Mouse (Mus musculus) embryonic fibroblast, embryonic 13.5 days (primary cell): ENCODE results near the gene Gm20388.

ENCODE experiments used
- CTCF ChIP-seq: IDR thresholded peaks from 2 replicates; pipeline ENCODE4 v1.5.1; 2011; ENCODE audit warnings: mild to moderate bottlenecking, control low read depth, low read length, moderate library complexity, borderline replicate concordance; ENCODE audit not compliant: insufficient read depth
- POLR2A ChIP-seq: IDR thresholded peaks from 2 replicates; pipeline ENCODE4 v1.6.1; 2011; ENCODE audit warnings: low read depth, mild to moderate bottlenecking, control low read depth, low read length, moderate library complexity

DNA sequence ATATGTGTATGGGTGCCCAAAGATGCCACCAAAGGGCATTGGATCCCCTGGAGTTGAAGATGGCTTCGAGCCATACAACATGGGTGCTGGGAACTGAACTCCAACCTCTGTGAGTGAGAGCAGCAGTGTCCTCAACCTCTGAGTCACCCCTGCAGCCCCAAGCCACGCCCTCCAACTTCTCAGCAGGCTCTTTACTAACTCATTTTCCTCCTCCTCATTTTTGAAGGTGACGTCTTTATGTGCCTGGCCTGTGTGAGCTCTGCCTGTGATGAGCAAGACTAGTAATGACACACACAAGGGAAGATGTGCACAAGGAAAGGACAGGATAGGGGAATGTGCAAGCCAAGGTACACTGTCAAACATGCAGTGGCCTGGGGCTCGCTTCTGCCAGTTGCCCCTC is 4348.5 kb downstream of the Gm20388 start:
- TF ChIP-seq POLR2A (no peak), CTCF (no peak)
